Mouse (Mus musculus) bone marrow, adult 2 months (tissue): ENCODE data around the gene Fam219b.

ENCODE experiments used
- CTCF ChIP-seq: fragments of 200-500 bp; IDR thresholded peaks from 2 replicates; pipeline ENCODE4 v1.5.1; 2011; ENCODE audit warnings: low read length, control low read depth; ENCODE audit not compliant: control insufficient read depth, insufficient read depth
- POLR2A ChIP-seq: fragments of 200-500 bp; IDR thresholded peaks from 2 replicates; pipeline ENCODE4 v1.6.1; 2011; ENCODE audit warnings: low read depth, mild to moderate bottlenecking, control low read depth, low read length, borderline replicate concordance; ENCODE audit not compliant: control insufficient read depth

- no peak for TF ChIP-seq POLR2A
- TF ChIP-seq CTCF, result no peak
Measured at GRCm38 (mm10) chr9:57547869-57548268, 10.5 kb downstream of the Fam219b start.
